Mouse (Mus musculus) bone marrow, adult 2 months (tissue): ENCODE measurements around the gene Plod2.

Experiments
- CTCF ChIP-seq: fragments of 200-500 bp; IDR thresholded peaks from 2 replicates; pipeline ENCODE4 v1.5.1; 2011; ENCODE audit warnings: low read length, control low read depth; ENCODE audit not compliant: control insufficient read depth, insufficient read depth
- POLR2A ChIP-seq: fragments of 200-500 bp; IDR thresholded peaks from 2 replicates; pipeline ENCODE4 v1.6.1; 2011; ENCODE audit warnings: low read depth, mild to moderate bottlenecking, control low read depth, low read length, borderline replicate concordance; ENCODE audit not compliant: control insufficient read depth

DNA sequence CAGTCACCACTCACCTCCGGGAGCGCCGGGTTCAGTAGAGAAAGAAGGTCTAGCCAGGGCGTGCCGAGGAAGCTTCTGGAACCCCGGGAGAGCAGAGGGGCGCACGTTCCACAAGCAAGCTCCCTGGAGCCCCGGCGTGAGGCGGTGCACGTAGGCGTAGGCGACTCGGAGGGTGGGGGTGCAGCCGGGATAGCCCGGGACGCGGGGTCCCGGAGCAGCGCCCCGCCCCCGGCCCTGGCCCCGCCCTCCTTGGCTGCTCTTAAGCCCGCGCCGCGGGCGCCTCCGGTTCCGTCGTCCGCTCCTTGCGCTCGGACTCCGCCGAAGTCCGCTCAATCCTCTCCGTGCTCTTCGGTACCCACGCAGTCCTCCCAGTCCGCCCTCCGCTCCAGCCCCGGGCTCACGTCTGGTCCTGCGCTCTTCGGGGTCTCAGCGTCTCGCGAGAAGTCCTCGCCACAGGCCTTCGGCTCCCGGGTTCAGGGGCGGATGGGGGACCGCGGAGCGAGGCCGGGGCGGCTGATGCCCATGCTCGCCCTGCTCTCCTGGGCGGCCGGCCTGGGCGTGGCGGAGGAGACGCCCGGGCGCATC is at the start of gene Plod2:
- TF ChIP-seq CTCF (no peak), POLR2A (no peak)
